Mouse (Mus musculus) kidney, postnatal 25 days (tissue): ENCODE results near the gene Loxl4.

Experiments
- DNase-seq, 2 experiments: peaks; one replicate each; pipeline ENCODE4 v3.0.0; 2021; ENCODE audit warnings: mixed read lengths in 2 of 2

Loxl4 gene

DNA sequence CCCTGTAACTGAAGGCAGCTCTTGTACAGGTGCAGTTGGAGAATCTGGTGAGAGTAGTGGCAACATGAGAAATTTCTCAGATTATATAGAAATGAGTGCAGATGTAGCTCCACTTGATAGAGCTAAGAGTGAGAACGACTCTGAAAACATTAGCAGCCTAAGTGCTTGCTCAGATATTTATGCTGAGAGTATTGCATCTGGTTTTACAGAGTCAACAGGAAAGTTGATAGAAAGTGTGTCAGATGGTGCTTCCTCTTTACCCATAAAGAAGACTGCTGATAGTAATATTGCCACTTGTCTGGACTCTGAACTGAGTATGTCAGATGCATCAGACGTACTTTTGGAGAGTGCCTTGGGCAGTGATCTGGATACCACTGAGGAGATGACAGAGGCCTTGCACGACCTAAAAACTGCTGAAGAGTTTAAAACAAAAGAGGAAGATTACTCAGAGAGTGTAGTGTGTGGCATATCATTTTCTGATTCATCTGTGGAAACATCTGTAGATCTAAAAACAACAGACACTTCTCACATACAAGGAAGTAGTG is 48.8 kb downstream of the Loxl4 start:
- no peak for DNase-seq

DNA sequence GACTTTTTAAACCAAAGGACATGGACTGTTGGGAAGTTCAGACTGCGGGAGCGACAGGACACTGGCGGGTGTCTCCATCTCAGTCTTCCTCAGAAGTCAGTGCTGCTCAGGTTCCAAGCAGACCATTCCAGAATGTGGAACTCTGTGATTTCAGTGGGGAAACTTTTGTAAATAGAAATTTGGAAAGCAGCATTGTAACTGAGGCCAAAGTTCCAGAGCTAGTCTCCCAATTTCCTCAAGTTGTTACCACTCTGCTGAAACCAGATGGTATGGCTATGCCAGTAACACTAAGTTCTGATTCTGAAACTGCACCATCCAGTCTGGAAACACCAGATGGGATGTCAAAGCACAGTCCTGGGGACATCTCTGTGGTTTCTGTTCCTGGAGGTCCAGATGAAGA is 49.6 kb downstream of the Loxl4 start:
- no peak for DNase-seq

DNA sequence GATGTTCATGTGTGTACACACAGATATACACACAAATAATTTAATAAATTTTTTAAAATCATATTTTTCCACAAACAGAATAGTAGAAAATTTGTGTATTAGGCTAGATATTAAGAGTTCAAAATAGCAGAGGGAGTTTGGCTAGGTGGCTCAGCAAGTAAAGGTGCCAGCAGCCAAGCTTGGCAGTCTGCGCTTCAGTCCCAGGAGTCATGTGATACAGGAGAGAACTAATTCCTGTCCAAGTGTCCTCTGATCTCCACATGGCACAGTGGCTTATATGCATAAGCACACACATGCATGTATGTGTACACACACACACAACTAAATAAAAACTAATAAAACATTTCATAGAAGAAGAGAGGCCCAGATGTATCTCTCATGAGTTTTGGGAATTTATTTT is 50.6 kb downstream of the Loxl4 start:
- DNase-seq: peak in 1 of 2 experiments; percentile 10

DNA sequence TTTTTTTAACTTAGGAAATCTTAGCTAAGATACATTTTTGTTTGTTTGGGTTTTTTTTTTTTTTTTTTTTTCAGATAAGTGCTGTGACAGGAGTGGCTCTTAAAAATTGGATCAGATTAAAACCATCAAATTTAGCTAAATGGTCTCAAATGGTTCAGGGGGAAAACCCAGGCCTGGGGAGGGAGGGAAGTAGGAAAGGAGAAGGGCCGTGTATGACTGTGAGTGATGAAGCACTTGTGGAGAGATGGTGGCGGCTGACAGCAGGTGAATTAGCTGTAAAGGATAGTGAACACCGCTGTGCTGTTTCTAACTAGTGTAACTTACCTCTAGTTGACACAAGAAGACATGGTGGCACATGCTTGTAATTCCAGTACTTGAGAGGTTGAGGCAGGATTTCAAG is 53.9 kb downstream of the Loxl4 start:
- no peak for DNase-seq
